Mouse (Mus musculus) adrenal gland, adult (tissue): ENCODE measurements at regions not wholly inside any gene's neighbourhood (a gene's known extent, or its start where the extent isn't known, plus 50 kb on each side); places are given as distances from the start of the nearest gene placed in this dataset.

Source experiments
- DNase-seq, 2 experiments: peaks; one replicate each; pipeline ENCODE4 v3.0.0; 2022 to 2023; ENCODE audit warnings: low spot score in 1 of 2; ENCODE audit not compliant: inconsistent age in 2 of 2

DNA sequence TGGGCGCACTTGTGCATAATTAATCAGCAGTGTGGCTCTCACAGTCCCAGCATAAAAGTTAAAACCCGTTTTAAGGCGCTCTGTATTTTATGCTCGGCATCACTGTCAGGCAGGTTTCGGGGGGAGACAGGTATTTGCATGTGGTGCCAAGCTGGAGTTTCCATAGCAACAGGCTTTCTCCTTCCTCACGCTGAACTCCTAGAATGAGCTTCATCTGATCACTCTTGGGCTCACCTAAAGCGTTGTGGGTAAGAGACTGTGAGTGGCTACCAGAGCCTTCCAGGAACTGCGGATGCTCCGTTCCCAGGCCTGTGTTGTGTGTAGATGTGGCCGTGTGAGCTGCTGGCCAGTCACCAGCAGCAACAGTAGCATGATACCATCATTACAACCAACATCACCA lies 161.5 kb downstream of the Ajap1 start:
- DNase-seq: no peak

DNA sequence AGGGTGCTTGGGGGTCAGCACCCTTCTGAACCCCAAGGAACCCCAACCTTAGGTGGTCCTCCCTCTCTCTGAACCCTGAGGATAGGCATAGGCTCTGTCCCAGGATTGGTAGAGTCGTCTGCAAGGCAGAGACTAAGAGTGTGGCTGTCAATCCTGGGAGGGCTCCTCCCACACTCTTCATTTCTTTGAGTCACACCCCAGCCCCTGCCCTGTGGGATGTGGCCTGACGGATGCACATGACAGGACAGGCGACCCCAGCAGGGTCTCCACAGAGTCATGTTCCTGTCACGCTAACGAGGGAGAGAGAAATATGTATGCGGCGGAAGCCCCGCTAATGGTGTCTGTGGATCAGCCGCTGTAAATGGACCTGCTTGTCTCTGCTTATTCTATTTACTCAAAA lies 162.0 kb downstream of the Ajap1 start:
- no peak for DNase-seq

DNA sequence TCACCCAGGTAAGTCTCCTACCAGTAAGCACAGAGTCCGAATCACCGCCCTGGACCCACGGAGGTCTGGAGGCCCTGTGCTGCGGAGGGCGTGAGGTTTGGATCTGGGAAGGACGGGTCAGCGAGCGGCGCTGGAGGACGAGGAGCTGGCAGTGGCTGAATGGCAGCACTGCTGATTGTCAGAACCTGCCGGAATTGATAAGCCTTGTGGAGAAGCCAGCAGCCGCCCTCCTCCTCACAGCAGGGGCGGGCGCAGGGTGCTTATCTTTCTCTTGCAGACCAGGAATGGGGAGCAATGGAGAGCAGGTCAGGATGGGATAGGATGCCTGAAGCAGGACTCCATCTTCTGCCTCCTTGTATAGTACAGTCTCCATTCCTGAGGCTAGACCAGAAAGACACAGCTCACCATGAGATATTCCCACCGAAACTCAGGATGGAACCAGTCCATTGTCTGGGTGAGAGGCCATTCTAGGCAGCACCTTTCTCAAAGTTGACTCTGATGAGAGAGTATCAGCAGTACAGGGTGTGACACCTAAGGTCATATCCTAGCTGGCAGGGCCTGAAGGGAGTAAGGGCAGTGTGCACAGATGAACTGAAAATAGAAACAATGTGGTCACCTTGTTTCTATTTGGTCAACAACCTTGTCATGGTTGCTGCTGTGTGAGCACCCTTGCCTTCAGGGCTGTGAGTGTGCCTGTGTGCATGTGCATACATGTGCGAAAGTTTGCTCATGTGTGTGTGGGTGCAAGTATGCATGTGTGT lies 165.5 kb downstream of the Ajap1 start:
- no peak for DNase-seq

DNA sequence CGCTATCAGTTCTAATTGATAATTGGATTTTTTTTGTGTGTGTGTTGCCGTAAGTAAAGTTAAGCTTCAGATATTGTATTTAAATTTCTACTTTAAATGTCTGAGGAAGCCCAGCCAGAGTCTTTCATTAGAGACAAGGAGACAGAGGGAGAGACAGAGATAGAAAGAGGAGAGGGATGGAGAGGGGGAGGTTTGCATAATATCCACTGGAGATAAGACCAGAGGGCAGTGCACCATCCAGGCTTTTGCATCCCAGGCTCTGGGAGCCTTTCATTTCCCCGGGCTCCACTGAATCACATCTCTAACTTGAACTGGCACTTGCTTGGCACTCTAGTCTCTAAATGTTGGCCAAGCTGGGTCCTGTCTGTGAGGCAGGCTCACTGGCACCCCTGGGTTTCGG lies 166.1 kb downstream of the Ajap1 start:
- no peak for DNase-seq

DNA sequence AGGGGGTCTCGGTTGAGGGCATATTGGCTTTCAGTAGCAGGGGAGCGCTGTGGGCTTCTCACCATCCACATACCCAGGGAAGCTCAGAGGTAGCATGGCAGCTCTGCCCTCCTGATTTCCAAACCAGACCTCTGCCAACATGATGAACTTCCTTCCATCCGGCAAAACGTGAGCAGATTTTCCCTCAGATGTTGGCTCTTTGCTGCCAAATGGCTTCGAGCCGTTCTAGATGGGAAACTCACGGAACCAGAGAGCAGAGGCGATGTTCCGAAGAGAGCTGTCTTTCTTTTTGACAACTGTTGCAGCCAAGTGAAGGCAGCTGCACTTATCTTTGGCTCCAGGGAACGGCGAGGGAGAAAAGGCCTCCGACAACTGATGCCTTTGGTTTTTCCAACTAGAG lies 168.7 kb downstream of the Ajap1 start:
- no peak for DNase-seq

DNA sequence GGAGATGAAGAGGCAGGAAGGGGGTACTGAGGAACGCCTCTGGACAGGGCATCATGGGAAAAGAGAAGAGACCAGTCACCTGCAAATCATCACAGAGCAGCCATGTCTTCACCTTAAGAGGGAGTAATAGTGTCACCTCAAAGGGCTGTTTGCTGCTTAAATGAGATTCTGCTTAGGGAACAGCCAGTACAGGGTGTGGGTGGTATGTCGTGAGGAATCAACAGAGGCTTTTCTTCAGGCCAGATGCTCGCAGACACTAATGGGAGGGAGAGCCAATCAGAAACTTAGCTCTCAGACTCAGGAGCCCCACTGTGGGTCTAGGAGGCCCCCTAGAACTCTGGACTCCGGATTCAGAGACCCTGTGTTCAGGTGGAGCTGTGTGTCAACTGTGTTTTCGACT lies 171.0 kb downstream of the Ajap1 start:
- no peak for DNase-seq

DNA sequence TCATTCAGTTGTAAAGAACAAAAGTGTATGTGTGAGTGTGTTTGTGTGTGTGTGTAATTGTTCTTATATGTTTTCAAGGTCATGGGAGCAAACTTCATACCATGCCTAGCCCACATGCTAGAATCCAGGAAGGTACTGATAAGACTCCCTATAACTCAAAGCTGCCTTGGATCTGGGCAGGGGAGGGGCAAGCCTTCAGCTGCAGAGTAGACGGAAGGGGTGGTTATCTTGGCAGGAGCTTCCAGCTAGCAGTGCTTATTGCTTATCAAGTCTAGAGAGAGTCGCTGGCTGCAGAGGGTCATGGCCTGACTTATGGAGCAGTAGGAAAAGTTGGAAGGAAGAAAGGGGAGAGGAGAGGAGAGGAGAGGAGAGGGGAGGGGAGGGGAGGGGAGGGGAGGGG lies 172.0 kb downstream of the Ajap1 start:
- no peak for DNase-seq

DNA sequence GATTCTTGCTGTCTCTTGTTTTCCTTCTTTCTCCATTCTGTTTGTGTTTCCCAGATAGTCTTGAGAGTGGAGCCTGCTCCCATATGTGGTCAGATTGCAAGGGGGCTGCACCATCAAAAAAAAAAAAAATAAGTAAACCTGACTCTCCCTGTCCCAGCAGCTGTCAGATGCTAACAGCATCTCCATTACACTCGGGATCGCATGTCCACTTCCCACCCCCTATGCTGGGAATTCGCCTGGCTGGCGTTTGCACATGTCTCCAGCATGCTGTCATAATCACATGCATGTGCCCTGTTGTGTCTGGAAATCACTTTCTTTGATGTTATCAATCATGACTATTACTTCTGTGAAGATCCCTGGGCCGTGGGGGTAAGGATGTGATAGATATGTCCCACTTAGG lies 179.1 kb downstream of the Ajap1 start:
- DNase-seq: no peak

DNA sequence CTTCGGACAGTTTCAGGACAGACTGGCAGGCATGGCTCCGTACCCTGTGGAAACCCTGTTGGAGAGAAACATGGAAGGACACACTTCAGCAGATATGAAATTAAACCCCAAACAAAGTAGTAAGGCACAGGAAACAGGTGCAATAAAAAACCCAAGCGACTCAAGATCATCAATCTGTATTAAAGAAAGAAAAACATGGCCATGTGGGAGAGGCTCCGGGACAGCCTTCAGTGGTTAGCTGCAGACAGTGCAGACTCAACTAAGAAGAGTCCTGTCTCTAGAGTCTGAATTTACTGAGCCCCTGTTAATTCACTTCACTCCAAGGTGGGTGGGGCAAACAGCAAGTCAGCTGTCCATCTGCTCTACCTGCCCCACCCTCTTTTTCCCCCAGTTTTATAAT lies 179.8 kb downstream of the Ajap1 start:
- no peak for DNase-seq

DNA sequence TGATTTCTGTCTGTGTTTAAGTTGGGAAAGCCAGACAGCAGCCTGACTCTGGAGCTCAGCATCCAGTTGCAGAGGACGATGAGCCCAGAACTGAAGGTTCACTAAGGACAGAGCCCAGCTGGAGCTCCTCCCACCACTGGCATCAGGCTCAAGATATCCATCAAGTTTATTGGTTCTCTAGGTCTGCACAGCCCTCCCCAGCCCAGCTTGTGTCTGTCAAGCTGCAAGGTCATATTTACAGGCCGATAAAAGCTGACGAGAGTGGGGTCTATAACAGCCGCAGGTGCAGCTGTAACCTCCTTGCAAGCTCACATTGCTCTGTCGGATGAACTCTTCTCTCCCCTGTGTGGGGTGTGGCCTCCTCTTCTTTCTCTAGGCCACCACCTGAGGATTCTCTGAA lies 184.3 kb downstream of the Ajap1 start:
- DNase-seq: no peak

DNA sequence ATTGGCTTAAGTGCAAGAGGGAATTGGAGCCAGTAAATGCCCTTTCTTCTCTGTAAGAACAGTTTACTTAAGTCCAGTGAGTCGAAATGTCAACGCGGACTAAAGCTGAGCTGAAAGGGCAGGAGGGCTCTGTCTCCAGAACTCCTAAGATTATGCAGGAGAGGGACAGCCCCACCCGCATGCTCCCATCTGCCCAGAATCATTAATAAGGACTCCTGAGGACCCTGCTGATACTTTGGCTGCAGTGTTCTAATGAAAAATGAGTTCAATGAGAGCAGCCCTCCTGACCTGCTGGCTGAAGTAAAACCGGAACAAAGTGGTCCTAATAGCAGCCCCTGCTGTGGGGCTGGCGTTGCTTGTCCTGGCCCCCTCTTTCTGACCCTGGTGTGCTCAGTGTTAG lies 187.8 kb downstream of the Ajap1 start:
- no peak for DNase-seq

DNA sequence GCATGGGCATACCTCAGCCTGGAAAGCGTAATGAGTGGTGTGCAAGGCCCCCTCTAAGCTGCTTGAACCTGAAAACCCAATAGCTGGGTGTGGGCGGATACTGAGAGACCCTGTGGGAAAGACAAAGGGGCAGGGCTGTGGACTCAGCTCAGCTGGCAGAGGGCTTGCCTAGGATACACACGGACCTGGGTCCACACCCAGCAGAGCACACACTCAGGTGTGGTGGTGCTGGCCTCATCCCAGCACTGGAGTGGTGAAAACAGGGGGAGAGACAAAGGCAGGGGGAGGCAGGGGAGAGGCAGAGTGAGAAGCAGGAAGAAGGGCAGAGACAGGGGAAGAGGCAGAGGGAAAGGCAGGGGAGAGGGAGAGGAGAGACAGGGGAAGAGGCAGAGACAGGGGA lies 189.5 kb downstream of the Ajap1 start:
- no peak for DNase-seq

DNA sequence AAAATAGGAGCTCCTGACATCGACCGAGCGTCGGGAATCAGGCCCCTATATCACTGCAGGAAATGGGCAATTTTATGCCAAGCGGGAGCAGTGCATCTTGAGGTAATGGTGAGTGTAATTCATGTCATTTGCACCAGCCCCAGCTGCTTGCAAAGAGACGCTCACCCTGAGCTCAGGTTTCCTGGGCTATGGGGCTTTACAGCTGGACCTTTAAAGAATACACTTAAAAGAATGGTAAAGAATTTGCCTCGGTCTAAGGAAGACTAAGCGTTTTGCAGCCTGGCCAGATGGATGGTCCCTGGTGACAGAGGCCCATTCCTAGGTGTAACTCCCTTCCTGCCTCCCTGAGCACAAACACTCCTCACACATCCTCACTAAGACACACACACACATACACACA lies 194.2 kb downstream of the Ajap1 start:
- no peak for DNase-seq

DNA sequence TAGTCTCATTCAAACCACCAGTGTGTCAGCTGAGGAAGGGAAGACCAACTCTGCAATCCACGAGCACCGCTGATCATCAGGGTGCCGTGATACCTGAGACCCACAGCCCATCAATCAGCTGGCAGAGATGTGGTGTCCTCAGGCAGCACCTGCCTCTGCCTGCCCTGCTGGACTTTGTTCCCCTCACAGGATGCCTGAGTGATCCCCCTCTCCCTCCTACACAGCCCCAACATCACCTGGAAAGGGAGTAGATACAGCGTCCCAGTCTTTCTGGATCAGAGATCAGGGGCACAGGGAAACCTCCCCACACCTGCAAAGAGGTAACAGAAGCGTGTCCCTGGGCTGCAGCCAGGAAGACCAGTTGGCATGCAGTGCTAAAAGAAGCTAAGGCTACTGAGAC lies 198.4 kb downstream of the Ajap1 start:
- DNase-seq: no peak

DNA sequence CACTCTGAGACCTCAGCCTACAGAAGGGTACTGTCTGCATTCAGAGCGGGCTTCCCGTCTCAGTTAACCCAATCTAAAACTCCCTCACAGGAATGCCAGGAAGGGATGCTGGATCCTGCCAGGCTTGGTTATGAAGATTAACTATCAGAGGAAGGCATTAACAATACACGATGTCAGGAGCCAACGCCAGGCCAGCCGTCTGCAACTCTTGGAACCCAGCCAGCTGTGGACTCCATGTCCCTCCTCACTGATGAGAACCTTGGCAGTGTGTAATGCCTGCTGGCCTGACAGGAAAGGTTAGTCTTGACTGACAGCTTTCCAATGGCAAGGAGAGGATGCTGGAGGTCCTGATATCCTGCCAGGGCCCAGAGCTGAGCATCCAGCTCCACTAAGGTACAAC lies 206.0 kb downstream of the Ajap1 start:
- DNase-seq: no peak

DNA sequence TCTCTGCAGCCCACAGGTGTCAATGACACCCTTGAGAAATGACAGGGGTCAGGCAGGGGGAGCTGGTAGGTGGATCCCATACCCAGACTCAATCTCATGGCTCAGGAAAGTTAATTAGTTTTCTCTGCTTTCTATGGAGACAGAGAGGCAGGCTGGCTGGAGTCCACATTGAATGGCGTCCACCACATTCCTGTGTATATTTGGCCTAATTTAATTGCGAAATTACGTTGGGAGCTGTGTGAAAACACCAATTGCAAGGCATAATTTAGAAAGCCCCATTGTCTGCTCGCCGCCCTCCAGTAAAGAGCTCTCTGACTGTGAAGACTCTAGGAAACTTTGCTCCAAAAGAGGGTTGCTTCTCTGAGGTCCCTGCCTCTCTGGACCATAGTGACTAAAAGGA lies 211.2 kb downstream of the Ajap1 start:
- DNase-seq: no peak

DNA sequence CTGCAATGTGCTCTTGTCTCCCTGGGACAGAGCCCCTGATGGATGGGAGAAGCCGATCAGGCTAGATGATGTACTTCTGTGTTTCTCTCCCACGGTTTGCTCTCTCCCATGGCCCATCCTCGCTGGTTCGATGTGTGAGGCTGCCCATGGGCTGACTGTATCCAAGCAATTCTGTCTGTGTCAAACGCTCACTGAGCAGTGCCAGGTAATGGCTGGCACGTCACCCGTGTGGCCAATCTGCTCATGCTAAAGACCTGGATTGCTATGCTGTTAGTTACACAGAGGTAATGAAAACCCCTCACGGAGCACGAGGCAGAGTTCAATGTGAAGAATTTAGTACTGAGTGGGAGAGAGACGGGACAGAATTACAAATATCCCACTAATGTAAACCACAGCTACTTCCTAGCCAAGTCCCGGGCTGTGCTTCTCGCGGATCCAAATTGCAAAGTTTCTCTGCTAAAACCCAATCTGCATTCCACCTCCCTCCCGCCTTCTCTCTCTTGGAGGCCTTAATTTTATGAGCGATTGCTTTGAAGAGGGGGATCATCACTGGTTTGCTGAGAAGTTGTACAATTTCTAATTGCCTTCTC lies 219.3 kb downstream of the Ajap1 start:
- DNase-seq: no peak

DNA sequence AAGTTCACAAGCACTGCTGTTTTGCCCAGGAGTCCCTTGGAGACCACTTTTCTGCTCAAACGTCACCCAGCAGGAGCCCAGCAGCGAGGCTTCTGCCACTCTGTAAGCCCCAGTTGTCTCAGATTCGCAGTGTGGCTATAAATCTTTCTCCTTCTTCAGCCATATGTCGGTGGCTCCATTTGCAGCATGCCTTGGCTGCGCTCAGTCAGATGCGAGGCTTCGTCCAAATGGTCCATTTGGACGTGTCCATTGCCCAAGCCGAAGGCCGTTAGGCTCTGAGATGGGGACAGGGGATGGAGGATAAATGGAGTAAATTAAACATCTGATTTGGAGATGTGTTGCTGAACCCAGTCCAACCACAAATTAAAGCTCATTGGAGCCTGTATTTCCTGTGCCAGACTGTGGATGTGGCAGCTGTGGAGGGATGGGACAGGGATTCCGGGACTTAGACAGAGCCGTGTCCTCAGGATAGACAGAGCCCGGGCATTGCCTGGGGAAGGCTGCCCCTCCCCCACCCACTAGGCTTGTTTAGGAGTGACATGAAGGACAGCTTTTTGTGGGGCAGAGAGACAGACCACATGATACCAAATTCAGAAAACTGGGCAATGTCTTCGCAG lies 221.6 kb downstream of the Ajap1 start:
- no peak for DNase-seq

DNA sequence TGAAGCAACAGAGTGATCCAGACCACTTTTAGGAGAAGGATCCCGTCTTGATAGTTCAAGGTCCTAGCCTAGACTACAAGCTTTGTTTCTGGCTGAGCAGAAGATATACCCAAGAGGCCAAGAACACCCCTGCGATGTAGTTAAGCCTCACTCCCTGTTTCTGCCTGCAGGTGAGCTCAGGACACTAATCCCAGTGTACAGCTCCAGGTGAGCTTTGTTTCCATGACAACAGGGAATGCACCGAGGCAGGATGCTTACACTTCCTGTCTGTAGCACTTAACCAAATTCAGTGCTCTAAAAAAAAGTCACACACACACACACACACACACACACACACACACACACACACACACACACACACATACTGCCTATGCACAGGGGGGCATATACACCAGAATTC lies 230.7 kb downstream of the Ajap1 start:
- DNase-seq: no peak

DNA sequence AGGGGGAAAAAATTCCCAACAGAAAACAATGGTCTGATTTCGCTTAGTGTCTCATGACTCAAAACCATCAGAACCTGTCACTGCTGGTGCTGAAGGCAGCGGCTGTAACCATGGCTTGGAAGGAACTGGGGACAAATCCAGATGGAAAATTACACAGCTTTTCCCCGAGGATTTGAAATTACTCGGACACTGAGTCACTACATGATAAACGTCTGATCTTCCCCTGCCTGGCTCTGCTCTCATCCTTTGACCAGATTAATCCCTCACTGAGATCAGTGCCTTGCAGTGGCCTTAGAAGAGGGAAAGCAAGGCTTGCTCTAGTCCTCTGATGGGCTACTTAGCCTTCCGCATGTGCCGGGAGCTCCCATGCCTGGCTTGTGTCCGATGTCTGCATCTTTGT lies 231.3 kb downstream of the Ajap1 start:
- DNase-seq: peak in 1 of 2 experiments; percentile 30

DNA sequence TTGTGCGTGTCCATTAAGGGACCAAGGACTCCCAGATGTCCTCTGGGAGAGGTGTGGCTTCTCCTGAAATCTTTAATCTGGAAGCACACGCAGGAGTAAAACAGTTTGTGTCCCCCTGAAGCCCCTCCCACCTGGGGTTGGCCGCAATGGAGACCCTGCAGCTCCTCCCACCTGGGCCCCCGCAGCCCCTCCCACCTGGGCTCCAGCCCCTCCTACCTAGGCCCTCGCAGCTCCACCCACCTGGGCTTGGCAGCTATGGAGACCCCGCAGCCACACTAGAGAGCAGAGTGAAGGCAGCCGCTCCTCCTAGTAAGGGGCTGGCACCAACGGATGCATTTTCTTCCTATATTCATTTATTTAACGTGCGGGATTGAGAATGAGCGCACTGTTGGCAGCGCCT lies 245.9 kb downstream of the Ajap1 start:
- DNase-seq: no peak

DNA sequence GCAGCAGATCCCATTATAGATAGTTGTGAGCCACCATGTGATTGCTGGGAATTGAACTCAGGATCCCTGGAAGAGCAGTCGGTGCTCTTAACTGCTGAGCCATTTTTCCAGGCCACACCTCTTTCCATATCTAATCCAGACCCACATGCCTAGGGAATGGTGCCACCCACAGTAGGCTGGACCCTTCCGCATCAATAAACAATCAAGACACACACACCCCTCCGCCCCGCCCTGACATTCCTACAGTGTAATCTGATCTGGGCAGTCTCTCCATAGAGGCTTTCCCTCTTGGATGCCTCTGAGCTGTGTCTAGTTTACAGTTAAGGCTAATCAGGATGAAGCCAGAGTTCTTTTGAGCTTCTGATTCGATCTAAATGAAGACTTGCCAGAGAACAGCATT lies 248.8 kb downstream of the Ajap1 start:
- DNase-seq: no peak

DNA sequence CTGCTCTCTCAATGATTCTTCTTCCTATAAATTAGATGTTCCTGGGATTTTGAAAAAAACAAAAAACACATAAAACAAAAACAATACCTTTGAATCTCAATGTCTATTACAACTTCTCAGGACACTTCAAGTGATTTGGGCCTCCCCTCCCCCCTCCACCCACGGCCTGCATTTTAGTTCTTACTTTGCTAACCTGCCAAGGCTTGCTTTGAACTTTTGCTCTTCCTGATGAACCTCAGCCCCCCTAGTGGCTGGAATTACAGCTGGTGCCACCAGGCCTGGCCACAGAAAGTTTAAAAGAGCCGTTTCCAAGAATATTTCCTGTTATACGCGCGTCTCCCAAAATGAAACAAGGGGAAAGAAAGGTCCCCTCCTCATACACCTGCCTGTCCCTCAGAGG lies 253.4 kb downstream of the Ajap1 start:
- no peak for DNase-seq
